Mouse (Mus musculus): ENCODE data around the gene Helt.

DNA sequence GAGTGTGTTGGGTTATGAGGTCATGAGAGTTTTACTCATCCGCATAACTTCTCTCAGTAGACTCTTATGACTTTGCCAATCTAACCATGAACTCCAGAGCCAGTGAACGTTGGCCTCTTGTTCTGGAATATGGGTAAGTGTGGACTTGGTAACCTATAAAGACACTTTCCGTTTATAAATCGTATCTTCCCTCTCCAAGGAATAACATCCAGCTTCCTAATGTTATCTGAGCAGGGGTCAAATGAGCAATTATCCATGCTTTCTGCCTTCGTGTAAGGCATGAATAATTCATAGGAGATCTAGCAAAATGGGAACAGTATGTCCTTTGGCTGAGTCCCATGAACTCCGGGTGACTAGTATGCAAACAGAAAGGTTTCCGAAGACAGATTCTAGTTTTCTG, 22.7 kb upstream of the Helt start:
- TF ChIP-seq CTCF (IDR thresholded peaks at IDR 0.05; ENCODE audit: control insufficient read depth, insufficient read depth, insufficient replicate concordance, low read depth, low read length) (no peak), POLR2A (IDR thresholded peaks at IDR 0.05; ENCODE audit: control insufficient read depth, low read depth, low read length) (no peak)

All from testis, adult 2 months (tissue).